Comparison of ENCODE assay signal across 9 mouse cellular contexts in genomic region chr17:24723881-24724180, GRCm38 (mm10). TPM values are rescaled to one million over a fixed set of nuclear protein-coding genes. Genes with fewer than 3 reads are reported as not detected.
A peak's percentile ranks its signal among the peaks of the same experiment; 100 is the strongest.
DNase-seq lines count a peak whose midpoint lies in the region; ATAC-seq lines count a peak whose summit lies in the region.
"Had no signal": no experiment of that assay in that cellular context is flagged by ENCODE, and none has a peak within 500 bp of the region (broad histone marks: within the 10 kb centered on the region; RNA-seq: fewer than 3 reads in every experiment).

No protein-coding gene starts in this region.

- H3K4me2 ChIP-seq in heart, embryonic 11.5 days, result peak overlapping the region; percentile 88
- H3K4me2 ChIP-seq in intestine, embryonic 14.5 days (ENCODE audit: low read length), result peak overlapping the region; percentile 67
- peak overlapping the region; percentile 70 for H3K4me2 ChIP-seq in midbrain, embryonic 15.5 days

- H3K9me3 ChIP-seq in heart, embryonic 11.5 days (replicated peaks; ENCODE audit: control insufficient read depth, low read length), result no peaks in the 10 kb centered on the region
- no peaks in the 10 kb centered on the region for H3K9me3 ChIP-seq in embryonic facial prominence, embryonic 10.5 days
- no peaks in the 10 kb centered on the region for H3K9me3 ChIP-seq in intestine, embryonic 14.5 days (ENCODE audit: control insufficient read depth, low read length)
- no peaks in the 10 kb centered on the region for H3K9me3 ChIP-seq in midbrain, embryonic 15.5 days

- H3K36me3 ChIP-seq in heart, embryonic 11.5 days (ENCODE audit: control insufficient read depth, insufficient read depth, low read length), result peaks cover 12% of the 10 kb centered on the region
- peaks cover 22% of the 10 kb centered on the region for H3K36me3 ChIP-seq in embryonic facial prominence, embryonic 10.5 days (replicated peaks)
- peaks cover 18% of the 10 kb centered on the region for H3K36me3 ChIP-seq in intestine, embryonic 14.5 days (ENCODE audit: control insufficient read depth, insufficient read depth, low read length)
- H3K36me3 ChIP-seq in midbrain, embryonic 15.5 days (replicated peaks), result peaks cover 10% of the 10 kb centered on the region

- H3K27me3 ChIP-seq in heart, embryonic 11.5 days (ENCODE audit: control insufficient read depth, insufficient read depth, low read length), result peaks cover 3% of the 10 kb centered on the region; the same call in 1 of the 2 replicates
- H3K27me3 ChIP-seq in embryonic facial prominence, embryonic 10.5 days (replicated peaks; ENCODE audit: low read depth, poor library complexity, severe bottlenecking), result no peaks in the 10 kb centered on the region
- no peaks in the 10 kb centered on the region for H3K27me3 ChIP-seq in intestine, embryonic 14.5 days (replicated peaks; ENCODE audit: control insufficient read depth, insufficient read depth, low read length)
- peaks cover 9% of the 10 kb centered on the region for H3K27me3 ChIP-seq in midbrain, embryonic 15.5 days (replicated peaks)

- 0% methylated on average over 15 of the region's 15 CpGs for WGBS in heart, embryonic 11.5 days (ENCODE audit: insufficient replicate concordance)
- under 1% methylated on average over 15 of the region's 15 CpGs for WGBS in embryonic facial prominence, embryonic 10.5 days
- under 1% methylated on average over 15 of the region's 15 CpGs for WGBS in intestine, embryonic 14.5 days
- WGBS in midbrain, embryonic 15.5 days, result under 1% methylated on average over 15 of the region's 15 CpGs

- H3K4me1 ChIP-seq in heart, embryonic 11.5 days (ENCODE audit: control insufficient read depth, insufficient read depth, low read length), result peaks cover 23% of the 10 kb centered on the region
- peaks cover 34% of the 10 kb centered on the region for H3K4me1 ChIP-seq in embryonic facial prominence, embryonic 10.5 days
- peaks cover 23% of the 10 kb centered on the region for H3K4me1 ChIP-seq in intestine, embryonic 14.5 days (replicated peaks; ENCODE audit: control insufficient read depth, insufficient read depth, low read length)
- H3K4me1 ChIP-seq in midbrain, embryonic 15.5 days, result peaks cover 38% of the 10 kb centered on the region

- H3K9ac ChIP-seq in heart, embryonic 11.5 days (ENCODE audit: low read depth, low read length), result peak overlapping the region; percentile 95
- H3K9ac ChIP-seq in intestine, embryonic 14.5 days (ENCODE audit: low read length), result peak overlapping the region; percentile 72
- peak overlapping the region; percentile 94 for H3K9ac ChIP-seq in midbrain, embryonic 15.5 days

- intact Hi-C loops in heart, postnatal 36 days (cut with DNase I), result no loop called here

- peak overlapping the region; percentile 85 for H3K27ac ChIP-seq in heart, embryonic 11.5 days (ENCODE audit: low read depth, low read length)
- peak overlapping the region; percentile 86 for H3K27ac ChIP-seq in embryonic facial prominence, embryonic 10.5 days (replicated peaks)
- peak overlapping the region; percentile 62 for H3K27ac ChIP-seq in intestine, embryonic 14.5 days (ENCODE audit: low read depth)
- H3K27ac ChIP-seq in midbrain, embryonic 15.5 days, result peak overlapping the region; percentile 88

- DNase-seq in heart, postnatal 36 days, result no peak
- DNase-seq in 3T3-L1 (ENCODE audit: low read depth, low spot score), result peak; percentile 63
- no peak for DNase-seq in embryonic facial prominence, embryonic 10.5 days (ENCODE audit: low spot score)
- no peak for DNase-seq in intestine, embryonic 14.5 days (ENCODE audit: low spot score)
- DNase-seq in layer of hippocampus, postnatal 36 days, result no peak
- no peak for DNase-seq in layer of hippocampus, adult 9-11 months

- ATAC-seq in heart, embryonic 11.5 days (replicated peaks; ENCODE audit: insufficient number of reproducible peaks, low FRiP score, low TSS enrichment), result peak; percentile 12; the same call in 1 of the 2 replicates
- ATAC-seq in intestine, embryonic 14.5 days (replicated peaks; ENCODE audit: low FRiP score, low TSS enrichment, low read depth), result no peak
- no peak; the same call in 1 of the 2 replicates for ATAC-seq in midbrain, embryonic 15.5 days (replicated peaks)

- H3K4me3 ChIP-seq in heart, embryonic 11.5 days (ENCODE audit: low read depth, low read length), result peak overlapping the region; percentile 91
- peak overlapping the region; percentile 90 for H3K4me3 ChIP-seq in embryonic facial prominence, embryonic 10.5 days
- H3K4me3 ChIP-seq in intestine, embryonic 14.5 days (ENCODE audit: low read depth, low read length), result peak overlapping the region; percentile 70
- H3K4me3 ChIP-seq in midbrain, embryonic 15.5 days, result peak overlapping the region; percentile 93

RNA-seq across cellular contexts. Expression of gene Ndufb10, which starts 0.4 kb away (rescaled TPM):
- 373 and 401 TPM in 2 replicates for polyA plus RNA-seq in heart, embryonic 11.5 days (2014; fragmentation: Nextera tagmentation; extraction: Ambion mirVana)
- 1,000 to 10,000 TPM in 1 of 2 experiments, 100 to 1,000 TPM in 1; 979 to 1,034 TPM for total RNA-seq in heart, postnatal 36 days (2021)
- 193 and 199 TPM in 2 replicates for polyA plus RNA-seq in embryonic facial prominence, embryonic 10.5 days (2016; fragmentation: Nextera tagmentation; extraction: Ambion mirVana)
- polyA plus RNA-seq in intestine, embryonic 14.5 days (2014; fragmentation: Nextera tagmentation; extraction: Ambion mirVana), result 258 and 296 TPM in 2 replicates
- polyA plus RNA-seq in midbrain, embryonic 15.5 days (2015; fragmentation: Nextera tagmentation; extraction: Ambion mirVana), result 270 and 281 TPM in 2 replicates
- 100 to 1,000 TPM; 199 to 228 TPM for total RNA-seq in layer of hippocampus, postnatal 36 days (2021)

RNA-seq across cellular contexts. Expression of gene Rpl3l, which starts 3.8 kb away (rescaled TPM):
- polyA plus RNA-seq in heart, embryonic 11.5 days (2014; fragmentation: Nextera tagmentation; extraction: Ambion mirVana), result 0.40 and 0.44 TPM in 2 replicates
- total RNA-seq in heart, postnatal 36 days (2021), result 100 to 1,000 TPM; 400 to 416 TPM
- not detected in 2 replicates for polyA plus RNA-seq in embryonic facial prominence, embryonic 10.5 days (2016; fragmentation: Nextera tagmentation; extraction: Ambion mirVana)
- polyA plus RNA-seq in intestine, embryonic 14.5 days (2014; fragmentation: Nextera tagmentation; extraction: Ambion mirVana), result not detected in 2 replicates
- polyA plus RNA-seq in midbrain, embryonic 15.5 days (2015; fragmentation: Nextera tagmentation; extraction: Ambion mirVana), result not detected in 2 replicates
- total RNA-seq in layer of hippocampus, postnatal 36 days (2021), result under 1 TPM in 1 of 2 experiments, not detected in 1; 0.56 TPM

RNA-seq across cellular contexts. Expression of gene Rps2, which starts 5.9 kb away (rescaled TPM):
- 1,091 and 1,195 TPM in 2 replicates for polyA plus RNA-seq in heart, embryonic 11.5 days (2014; fragmentation: Nextera tagmentation; extraction: Ambion mirVana)
- 100 to 1,000 TPM; 668 to 757 TPM for total RNA-seq in heart, postnatal 36 days (2021)
- 1,693 and 1,819 TPM in 2 replicates for polyA plus RNA-seq in embryonic facial prominence, embryonic 10.5 days (2016; fragmentation: Nextera tagmentation; extraction: Ambion mirVana)
- polyA plus RNA-seq in intestine, embryonic 14.5 days (2014; fragmentation: Nextera tagmentation; extraction: Ambion mirVana), result 1,745 and 1,859 TPM in 2 replicates
- 706 and 744 TPM in 2 replicates for polyA plus RNA-seq in midbrain, embryonic 15.5 days (2015; fragmentation: Nextera tagmentation; extraction: Ambion mirVana)
- 100 to 1,000 TPM; 326 to 349 TPM for total RNA-seq in layer of hippocampus, postnatal 36 days (2021)

RNA-seq across cellular contexts. Expression of gene Rnf151, which starts 6.0 kb away (rescaled TPM):
- polyA plus RNA-seq in heart, embryonic 11.5 days (2014; fragmentation: Nextera tagmentation; extraction: Ambion mirVana), result not detected in 2 replicates
- total RNA-seq in heart, postnatal 36 days (2021), result not detected
- 0.13 and 0.29 TPM in 2 replicates for polyA plus RNA-seq in embryonic facial prominence, embryonic 10.5 days (2016; fragmentation: Nextera tagmentation; extraction: Ambion mirVana)
- polyA plus RNA-seq in intestine, embryonic 14.5 days (2014; fragmentation: Nextera tagmentation; extraction: Ambion mirVana), result 0.15 TPM in 2 replicates
- not detected in 2 replicates for polyA plus RNA-seq in midbrain, embryonic 15.5 days (2015; fragmentation: Nextera tagmentation; extraction: Ambion mirVana)
- not detected for total RNA-seq in layer of hippocampus, postnatal 36 days (2021)
- total RNA-seq: left cerebral cortex, postnatal 14 days had no signal

RNA-seq across cellular contexts. Expression of gene Msrb1, which starts 12.6 kb away (rescaled TPM):
- 19.5 and 20.9 TPM in 2 replicates for polyA plus RNA-seq in heart, embryonic 11.5 days (2014; fragmentation: Nextera tagmentation; extraction: Ambion mirVana)
- 100 to 1,000 TPM; 160 to 183 TPM for total RNA-seq in heart, postnatal 36 days (2021)
- 21.6 and 24.6 TPM in 2 replicates for polyA plus RNA-seq in embryonic facial prominence, embryonic 10.5 days (2016; fragmentation: Nextera tagmentation; extraction: Ambion mirVana)
- 32.3 and 33.9 TPM in 2 replicates for polyA plus RNA-seq in intestine, embryonic 14.5 days (2014; fragmentation: Nextera tagmentation; extraction: Ambion mirVana)
- polyA plus RNA-seq in midbrain, embryonic 15.5 days (2015; fragmentation: Nextera tagmentation; extraction: Ambion mirVana), result 16.5 and 19.8 TPM in 2 replicates
- total RNA-seq in layer of hippocampus, postnatal 36 days (2021), result 10 to 100 TPM; 42.1 to 45.6 TPM
